Mouse (Mus musculus) urinary bladder, postnatal 10 days (tissue): ENCODE measurements around the gene AL732309.1.

Experiments used
- DNase-seq: peaks from one replicate; pipeline ENCODE4 v3.0.0; 2022; ENCODE audit warnings: low spot score

AL732309.1 gene

DNA sequence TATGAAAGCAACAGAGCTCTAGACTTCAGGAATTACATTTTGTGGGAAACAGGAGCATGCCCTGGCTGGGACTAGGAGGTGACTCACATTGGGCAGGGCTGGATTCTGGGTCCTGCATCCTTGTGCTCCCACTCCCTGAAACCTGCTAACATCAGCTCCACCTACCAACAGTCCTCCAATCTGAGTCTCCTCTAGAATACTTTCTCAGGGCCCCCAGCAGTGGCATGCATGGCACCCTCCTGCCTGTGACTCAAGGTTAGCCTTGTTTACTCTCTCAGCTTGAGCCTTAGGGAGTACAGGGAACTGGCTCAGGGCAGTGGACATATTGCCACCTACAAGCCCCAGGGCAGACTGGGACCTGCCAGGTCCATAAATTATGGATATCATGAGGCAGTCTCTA, 8.6 kb downstream of the AL732309.1 start:
- DNase-seq = no peak

DNA sequence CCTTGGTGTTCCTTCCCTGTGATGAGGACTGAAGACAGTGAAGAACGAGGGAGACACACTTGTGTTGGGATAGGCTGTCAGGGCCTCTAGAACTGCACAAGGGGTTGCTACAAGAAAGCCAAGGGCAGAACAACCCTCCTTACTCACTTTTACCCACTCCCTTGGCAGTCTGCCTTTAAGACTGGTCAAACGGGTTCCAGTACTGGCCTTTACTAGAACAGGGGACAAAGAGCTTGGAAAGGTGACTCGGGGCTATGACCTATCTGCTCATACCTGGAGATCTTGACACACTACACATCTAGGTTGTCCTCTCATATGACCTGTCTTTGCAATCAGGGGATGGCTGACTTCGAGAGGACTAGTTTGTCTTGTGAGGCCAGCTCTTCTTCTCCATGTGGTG, 9.1 kb downstream of the AL732309.1 start:
- no peak for DNase-seq

DNA sequence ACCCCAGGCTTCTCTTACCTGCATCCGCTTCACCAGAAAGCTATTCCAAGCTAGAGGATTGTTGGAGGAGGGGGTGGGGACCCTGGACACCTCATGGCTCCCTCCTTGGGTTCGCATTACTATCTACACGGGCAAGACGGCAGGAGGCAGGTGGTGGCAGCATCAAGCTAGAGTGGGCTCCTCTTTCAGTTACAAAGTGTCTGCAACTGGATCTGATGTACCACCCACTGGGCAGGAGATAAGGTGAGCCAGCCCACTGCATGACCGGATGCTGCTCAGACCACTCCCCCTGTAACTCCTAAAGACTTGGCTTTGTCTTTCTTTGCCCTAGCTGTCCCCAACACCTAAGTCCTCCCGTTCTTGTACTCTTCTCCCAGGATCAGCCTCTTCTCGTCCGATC, 10.0 kb downstream of the AL732309.1 start, which contains the start of gene Rnf224:
Gene Rnf224 (minus strand): TSS at position 174 of the 400 bp plus-strand sequence.
- DNase-seq = no peak

DNA sequence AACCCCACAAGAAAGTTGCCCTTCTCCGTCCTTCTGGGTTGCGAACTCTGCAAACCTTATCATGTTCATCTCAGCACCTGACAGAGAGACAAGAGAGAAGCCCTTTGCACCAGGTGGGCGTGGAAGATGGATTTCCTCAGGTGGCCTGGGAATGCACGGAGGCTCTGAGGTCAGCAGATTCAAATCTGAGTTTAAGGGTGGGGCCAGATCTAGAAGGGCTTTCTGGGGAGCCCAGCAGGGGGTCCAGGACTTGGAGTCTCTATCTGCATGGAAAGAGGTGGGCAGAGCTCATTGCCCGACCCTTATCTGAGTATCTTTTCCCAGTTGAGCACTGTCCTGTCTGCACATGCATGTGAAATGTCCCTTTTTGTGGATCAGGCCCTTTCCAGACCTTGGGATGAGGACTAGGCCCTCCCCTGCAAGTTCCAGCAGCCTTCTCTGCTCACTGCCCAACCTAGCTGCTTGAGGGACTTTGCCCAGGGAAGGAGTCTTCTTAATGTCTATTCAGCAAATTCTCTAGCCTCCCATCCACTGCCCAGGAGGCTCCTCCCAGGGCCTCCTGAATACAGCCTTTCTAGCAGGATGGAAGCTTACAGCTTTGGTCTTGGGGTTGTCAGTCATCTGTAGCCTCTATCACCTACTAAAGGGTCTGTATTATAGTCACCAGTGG, 12.0 kb downstream of the AL732309.1 start:
- no peak for DNase-seq

DNA sequence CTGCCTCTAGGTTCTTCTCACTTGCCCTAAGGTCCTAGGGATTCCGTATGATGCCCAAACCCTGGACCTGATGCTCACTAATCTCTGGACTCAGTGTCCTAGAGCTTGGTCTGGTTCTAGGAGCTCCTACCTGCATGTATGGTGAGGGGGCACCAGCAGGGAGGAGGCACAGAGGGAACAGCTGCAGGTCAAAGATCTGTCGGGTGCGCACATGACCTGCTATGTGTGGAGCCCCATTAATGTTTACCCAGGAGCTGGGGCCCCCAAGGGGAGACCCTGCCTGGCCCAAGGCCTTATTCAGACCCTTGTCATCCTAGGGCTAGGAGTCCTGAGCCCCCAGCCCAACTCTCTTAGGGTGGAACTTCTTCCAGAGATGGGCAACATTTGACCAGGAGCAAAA, 12.6 kb downstream of the AL732309.1 start, which contains the start of gene Slc34a3:
Gene Slc34a3 (minus strand): TSS at position 315 of the 400 bp plus-strand sequence.
- no peak for DNase-seq

DNA sequence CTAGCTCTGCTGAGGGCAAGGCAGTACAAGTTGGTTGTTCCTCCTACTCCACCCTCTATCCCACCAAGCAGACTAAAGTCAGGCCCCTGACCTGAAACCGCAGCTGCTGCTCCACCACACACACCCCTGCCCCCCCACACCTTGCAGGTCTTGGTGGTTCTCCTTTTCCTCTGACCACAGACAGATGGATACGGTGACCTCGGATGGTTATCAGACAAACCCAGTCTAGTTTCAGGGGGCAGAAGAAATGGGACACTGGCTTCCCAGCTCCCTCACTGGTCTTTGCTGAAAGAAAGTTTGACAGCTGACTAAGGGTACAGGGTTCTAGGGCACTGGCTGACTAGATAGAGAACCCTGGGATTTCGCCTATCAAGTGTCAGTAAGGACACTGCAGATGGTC, 13.2 kb downstream of the AL732309.1 start:
- DNase-seq = no peak

DNA sequence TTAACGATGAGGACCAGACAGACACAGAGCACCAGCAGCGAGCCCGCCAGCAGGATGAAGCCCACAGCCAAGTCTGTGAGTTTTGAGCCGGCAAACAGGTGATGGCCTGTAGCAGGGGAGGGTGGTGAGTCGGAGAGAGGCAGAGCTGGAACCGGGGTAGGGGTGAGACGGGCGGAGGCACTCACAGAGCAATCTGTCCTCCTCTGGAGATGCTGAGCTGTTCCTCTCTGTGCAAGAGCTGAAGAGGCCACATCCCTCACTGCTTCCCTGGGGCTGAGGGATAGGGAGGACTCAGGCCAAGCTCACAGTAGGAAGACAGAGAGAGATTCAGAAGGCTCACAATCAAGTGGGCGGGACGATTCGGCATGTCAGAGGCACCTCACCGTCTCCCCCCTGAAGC, 15.6 kb downstream of the AL732309.1 start:
- DNase-seq = no peak

DNA sequence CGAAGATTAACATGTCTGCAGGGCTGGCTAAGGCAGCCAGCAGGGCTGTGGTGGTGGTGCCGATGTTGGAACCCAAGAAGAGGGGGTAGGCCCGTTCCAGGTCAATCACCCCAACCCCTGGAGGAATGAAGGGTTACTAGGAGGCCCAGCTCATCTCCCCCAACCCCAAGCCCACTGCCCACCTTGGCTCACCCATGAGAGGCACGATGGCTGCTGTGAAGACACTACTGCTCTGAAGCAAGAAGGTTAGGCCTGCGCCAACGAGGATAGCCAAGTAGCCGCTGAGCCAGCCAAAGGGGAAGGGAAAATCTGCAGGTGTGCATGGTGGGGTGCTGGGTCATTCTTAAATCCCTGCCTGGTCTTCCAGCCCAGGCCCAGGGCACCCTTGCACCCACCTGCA, 16.1 kb downstream of the AL732309.1 start:
- DNase-seq = no peak

DNA sequence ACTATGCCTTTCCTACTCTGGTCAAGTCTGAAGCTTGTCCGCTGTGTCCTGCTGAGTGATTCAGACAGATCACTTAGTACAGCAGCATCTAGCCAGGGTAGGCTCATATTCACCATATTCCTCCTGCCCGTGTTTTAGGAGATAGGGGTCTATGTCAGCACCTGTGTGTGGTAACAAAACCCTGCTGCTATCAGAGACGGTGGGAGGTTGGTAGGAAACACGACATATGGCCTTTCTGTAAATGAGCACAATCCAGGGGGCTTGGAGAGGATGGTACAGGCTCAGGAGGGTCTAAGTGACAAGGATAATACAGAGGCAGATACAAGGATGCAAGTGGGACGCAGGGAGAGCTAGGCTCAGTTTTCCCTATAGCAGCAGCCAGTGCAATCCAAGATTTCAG, 17.1 kb downstream of the AL732309.1 start:
- no peak for DNase-seq

DNA sequence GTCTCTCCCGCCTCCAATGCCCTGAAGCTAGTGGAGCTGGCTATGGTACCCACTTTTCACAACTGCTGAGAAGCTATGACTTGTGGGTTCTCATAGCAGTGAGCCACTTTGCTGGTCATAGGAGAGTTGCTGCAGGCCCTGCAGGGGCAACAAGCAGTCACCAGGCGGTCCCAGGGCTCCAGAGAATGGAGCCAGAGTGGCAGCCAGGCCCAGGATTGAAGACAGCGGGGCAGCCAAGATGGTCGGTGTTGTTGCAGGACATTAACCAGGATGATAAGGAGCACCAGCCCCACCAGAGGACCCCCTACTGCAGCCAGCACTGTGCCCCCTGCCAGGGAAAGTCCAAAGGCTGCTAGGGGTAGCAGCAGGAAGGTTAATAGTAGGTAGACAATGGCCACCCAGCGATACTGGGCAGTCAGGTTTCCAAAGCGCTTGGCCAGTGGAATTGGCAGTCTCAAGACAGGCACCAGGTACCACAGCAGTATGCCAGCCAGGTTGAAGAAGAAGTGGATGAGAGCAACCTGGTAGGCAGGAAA, 17.6 kb downstream of the AL732309.1 start:
- no peak for DNase-seq

DNA sequence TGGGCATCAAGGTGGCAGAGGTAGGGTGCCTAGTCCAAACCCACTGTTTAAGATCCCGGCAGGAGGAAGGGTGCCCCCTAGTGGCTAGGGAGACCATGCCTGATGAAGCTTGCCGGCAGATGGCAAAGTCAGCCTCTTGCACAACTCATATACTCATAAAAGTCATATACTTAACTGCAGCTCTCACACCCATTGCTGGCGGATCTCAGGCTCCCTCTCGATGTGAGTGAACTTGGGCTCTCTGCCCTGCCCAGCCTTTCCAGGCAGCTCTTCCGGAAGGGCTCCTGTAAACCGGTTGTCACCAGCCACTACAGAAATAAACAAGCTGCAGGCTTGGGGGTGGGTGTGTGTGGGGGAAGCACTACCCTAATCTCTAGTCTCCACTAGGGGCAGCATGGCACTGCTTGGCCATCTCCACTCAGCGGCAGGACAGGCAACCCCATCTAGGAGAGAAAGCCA, 18.2 kb downstream of the AL732309.1 start:
- DNase-seq = peak; percentile 79

DNA sequence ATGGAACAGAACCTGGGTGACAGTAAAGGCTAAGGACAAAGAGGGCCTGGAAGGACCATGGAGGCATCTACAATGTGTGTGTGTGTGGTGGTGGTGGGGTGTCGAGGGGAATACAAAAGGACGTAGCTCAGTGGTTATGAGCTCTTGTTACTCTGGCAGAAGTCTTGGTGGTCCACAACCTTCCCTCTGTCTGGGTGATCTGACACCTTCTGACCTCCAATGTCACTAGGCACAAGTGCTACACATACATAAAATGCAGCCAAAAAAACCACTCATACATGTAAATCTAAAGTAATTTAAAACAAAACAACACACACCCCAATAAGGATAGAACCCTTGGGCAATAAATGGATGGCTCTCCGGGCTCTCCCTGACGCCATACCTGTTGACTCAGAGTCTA, 19.3 kb downstream of the AL732309.1 start:
- DNase-seq = no peak

DNA sequence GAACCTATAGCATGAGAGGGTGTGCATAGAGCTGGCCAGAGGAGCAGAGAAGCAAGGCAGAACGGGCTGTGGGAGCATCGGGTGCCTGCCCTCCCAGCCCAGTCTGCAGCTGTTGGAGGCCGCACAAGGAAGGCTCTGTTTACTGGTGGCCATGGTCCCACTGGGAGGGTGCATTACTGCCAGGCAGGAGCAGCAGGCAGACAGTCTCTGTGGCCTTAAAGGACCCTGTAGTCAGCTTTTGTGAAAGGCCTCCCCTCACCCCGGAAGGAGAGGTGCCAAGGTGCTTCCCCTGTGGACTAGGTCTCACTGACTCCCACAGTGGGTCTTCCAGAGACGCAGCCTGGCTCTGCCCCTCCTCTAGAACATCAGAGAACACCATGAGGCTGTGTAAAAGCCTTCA, 19.8 kb downstream of the AL732309.1 start:
- no peak for DNase-seq

DNA sequence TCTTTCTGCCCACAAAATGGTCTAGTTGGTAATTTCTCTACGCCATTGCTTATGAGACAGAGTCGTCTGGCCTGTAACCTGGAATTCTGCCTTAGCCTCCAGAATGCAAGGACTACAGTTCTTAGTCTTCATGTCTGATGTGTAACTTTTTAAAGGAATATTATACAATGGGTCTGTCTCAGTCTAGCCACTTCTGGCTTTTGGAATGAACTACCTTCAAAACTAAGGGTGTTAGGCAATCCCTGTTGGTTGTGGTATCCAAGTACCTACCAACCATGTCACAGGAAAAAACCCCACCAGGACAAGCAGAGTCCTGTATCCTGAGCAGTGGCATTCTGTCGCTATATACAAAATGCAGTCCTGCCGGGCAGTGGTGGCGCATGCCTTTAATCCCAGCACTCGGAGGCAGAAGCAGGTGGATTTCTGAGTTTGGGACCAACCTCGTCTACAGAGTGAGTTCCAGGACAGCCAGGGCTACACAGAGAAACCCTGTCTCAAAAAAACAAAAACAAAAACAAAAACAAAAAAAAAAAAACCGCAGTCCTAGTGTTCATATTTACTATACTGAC, 20.8 kb downstream of the AL732309.1 start:
- no peak for DNase-seq

DNA sequence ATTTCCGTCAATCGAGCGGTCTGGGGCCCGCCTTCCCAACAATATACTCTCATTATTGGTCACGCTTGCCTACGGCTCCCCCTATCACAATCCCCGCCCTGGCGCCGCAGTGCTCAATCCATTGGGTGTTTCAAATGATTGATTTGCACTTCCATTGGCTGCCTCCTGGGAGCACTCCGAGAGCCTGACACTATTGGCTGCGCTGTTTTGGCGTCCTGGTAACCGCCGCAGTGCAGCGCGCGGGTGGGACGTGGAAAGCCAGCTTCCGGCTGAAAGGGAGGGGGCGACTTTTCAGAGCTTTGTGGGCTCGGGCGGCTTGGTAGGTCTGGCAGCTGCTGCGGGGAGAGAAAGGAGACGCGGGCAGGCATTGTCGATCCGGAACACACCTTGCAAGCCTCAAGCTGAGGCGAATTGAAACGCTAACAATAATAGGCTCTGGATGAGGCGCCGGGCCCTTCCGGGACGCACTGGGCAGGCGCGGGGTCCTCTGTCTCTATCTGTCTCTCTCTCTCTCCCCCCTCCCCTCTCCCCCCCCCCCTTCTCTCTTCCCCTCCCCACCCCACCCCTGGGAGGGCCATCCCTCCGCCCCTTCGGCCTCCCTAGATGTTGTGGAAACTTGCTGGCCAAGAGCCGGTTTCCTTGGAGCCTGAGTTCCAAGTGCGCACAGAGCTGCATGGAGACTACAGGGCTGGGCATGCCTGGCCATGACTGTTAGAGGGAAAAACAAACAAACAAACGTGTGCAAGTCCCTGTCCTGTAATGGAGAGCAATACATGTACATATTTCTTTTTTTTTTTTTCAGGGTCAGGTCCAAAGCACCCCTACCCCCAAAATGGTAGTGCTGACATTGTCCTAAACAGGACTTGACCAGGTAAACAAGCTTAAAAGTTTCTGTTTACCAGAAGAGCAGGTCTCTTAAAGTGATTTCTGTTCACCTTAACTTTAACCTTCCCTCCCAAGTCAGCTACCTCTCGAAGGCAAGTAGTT, 21.6 kb downstream of the AL732309.1 start:
- DNase-seq = peak; percentile 88

DNA sequence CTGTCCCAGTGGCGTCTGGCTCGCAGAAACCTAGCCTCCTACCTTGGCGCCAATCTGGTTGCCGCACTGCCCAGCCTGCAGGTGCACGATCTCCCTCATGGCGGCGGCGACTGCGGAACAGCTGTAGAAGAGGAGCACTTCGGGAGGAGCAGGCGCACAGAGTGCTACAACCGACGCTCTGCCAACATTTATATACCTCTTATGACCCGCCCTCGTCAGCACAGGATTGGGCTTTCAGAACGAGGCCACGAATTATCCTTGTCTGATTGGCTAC, 22.2 kb downstream of the AL732309.1 start, which contains the start of gene Tubb4b:
Gene Tubb4b (minus strand): TSS at position 211 of the 274 bp plus-strand sequence.
- no peak for DNase-seq

DNA sequence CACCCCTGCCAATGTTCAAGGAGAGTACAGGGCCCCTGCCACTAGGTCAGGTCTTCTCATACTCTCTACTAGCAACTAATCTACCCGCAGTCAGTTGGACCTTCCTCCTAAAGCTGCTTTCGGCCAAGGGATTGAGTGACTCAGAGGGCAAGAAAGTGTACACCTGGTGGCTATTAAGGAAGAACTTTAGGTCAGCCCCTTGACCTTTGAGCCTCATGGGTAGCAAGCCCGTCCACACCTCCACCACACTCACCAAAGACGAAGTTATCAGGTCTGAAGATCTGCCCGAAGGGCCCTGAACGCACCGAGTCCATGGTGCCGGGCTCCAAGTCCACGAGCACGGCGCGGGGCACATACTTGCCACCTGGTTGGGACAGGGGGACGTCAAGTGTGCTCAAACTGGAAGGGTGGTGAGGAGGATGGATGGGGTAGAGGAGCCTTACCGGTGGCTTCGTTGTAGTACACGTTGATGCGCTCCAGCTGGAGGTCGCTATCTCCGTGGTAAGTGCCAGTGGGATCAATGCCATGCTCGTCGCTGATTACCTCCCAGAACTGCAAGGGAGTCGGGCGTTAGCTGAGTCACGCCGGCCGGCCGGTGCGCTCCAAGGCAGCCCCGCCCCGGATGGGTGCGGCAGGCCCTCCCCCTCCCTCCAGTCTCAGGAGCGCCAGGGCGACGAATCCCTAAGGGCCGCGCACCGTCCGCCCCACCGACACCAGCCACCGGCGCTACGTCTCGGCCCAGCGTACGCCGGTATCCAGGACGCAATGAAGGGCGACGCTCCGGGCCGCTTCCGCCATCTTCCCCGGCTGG, 22.8 kb downstream of the AL732309.1 start:
- DNase-seq = peak; percentile 46

DNA sequence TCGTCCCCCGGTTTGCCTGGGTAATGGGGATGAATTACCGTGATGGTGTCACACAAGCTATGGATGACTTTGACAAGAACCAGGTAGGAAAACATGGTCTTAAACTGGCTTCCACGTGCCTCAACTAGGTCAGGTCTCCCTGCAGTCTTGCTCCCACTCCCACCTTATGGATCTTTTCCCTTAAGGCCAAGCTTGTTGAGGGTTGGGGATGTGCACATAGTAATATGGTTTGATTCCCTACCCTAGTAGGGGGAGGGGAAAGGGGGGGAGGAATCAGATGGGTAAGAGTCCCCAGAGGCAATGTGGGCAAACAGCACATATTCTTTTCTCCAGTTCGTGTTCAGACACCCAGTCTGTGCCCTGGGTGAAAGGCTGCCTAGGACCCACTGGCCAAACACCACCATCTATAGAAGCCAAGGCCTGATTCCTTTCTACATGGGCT, 25.3 kb downstream of the AL732309.1 start:
- no peak for DNase-seq

DNA sequence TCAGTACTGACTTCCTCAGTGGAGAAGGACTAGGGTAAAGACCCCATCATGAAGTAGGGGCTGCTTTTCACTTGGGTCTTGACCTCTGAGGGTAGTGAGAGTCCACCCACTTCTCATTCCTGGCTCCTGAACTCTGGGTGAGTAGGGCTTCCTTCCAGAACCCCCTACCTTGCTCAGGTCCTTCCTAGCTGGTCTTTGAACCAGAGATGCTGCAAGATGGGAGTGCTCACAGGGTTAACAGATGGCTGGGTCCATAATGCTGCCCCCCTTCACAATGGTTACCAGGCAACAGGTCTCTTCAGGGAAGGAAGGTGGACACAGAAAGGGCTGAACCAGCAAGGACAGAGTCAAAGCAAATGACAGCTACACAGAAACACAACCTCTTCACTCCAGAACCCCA, 28.2 kb downstream of the AL732309.1 start, which contains the start of gene Fam166a:
Gene Fam166a (plus strand): TSS at position 301 of the 400 bp plus-strand sequence.
- DNase-seq = no peak

DNA sequence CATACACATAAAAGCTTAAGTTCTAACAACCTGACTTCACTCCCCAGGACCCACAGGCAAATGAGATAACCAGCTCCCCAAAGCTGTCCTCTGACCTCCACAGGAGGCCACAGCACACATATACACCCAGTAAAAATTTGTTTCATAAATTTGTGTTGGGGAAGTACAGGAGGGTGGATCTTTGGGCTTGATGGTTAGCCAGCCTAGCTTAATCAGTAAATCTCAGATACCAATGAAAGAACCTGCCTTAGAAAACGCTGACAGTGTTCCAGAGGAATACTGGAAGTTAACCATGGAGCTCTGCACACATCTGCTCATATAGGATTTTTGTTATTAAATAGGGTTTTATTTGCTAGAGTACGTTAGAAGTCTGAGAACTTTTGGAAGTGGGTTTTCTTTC, 29.0 kb downstream of the AL732309.1 start:
- no peak for DNase-seq

DNA sequence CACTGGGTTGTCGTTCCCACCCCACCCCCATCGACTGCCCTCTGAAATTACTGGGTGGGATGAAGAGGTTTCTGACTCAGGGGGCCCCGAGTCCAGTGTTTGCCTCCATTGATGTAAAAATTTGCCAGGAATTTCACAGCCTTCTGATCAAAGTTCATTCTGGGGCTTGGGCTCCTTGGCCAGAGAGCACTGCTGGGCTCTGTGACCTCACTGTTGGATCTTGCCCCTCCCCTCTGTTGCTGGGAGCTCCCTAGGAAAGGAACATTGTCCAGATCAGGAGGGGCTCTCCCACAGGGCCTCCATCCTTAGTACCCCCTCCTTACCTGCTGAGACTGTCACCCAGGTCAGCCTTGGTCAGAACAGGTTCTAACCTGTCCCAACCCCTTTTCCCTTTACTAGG, 32.2 kb downstream of the AL732309.1 start, which contains the start of gene Stpg3:
Gene Stpg3 (minus strand): TSS at position 194 of the 400 bp plus-strand sequence.
- DNase-seq = no peak
